Mouse (Mus musculus) heart, postnatal 0 days (tissue): ENCODE data around the gene Kirrel.

Experiments
- CTCF ChIP-seq: IDR thresholded peaks from 2 replicates; pipeline ENCODE4 v1.5.1; 2016; ENCODE audit warnings: antibody characterized with exemption, control low read depth, low read depth
- EP300 ChIP-seq: IDR thresholded peaks from 2 replicates; pipeline ENCODE4 v1.6.1; 2016; ENCODE audit warnings: antibody characterized with exemption, low read depth

GRCm38 (mm10) chr3:87087146-87087545, 87.4 kb downstream of the Kirrel start:
- TF ChIP-seq CTCF (no peak), EP300 (no peak)
